Mouse (Mus musculus): ENCODE measurements around the gene Ccdc71l. TPM values are rescaled to one million over a fixed set of nuclear protein-coding genes. Genes with fewer than 3 reads are reported as not detected.

Ccdc71l gene
- total and polyA plus RNA-seq, 2 experiments from 2014 or later = 1.9 to 8.8 TPM

DNA sequence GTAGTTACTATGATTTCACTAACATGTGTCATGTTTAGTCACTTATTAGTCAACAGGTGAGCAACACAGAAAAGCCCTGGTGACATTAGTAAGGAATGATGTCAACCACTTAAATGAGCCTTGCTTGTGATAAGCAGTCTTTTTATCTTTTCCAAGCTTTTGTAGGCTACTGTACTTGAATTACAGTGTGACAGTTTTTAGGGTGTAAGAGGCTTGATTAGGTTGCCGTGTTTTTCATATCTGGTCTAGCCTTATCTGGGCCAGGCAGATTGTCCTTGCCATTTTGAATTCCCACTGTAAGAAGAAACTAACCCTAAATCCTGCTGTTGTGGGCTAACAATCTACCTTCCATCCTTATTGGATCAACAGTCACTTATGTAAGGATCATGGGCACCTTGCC, 26.6 kb upstream of the Ccdc71l start:
- Histone ChIP-seq H3K4me3 (ENCODE audit: low read depth, low read length) (no peak overlapping the region), H3K9ac (replicated peaks; ENCODE audit: low read depth, low read length) (no peak overlapping the region), H3K4me1 (ENCODE audit: control insufficient read depth, insufficient read depth) (no peaks in the 10 kb centered on the region), H3K4me2 (ENCODE audit: low read depth, low read length) (no peak overlapping the region), H3K36me3 (replicated peaks; ENCODE audit: control insufficient read depth, insufficient read depth, low read length) (no peaks in the 10 kb centered on the region), H3K27me3 (ENCODE audit: control insufficient read depth, insufficient read depth, low read length) (no peaks in the 10 kb centered on the region), H3K9me3 (replicated peaks; ENCODE audit: control insufficient read depth, low read length) (0 out of 2 replicates have a peak, but pooled peaks cover 4% of the 10 kb centered on the region), H3K27ac (ENCODE audit: low read depth) (no peak overlapping the region)
- WGBS = 48% methylated on average over 1 of the region's 1 CpGs
- TF ChIP-seq CTCF (IDR thresholded peaks at IDR 0.05; ENCODE audit: low read depth) (no peak), EP300 (IDR thresholded peaks at IDR 0.05; ENCODE audit: low read depth) (no peak)
- DNase-seq (ENCODE audit: low spot score) (no peak), ATAC-seq (ENCODE audit: insufficient read depth, low read depth) (no peak)

DNA sequence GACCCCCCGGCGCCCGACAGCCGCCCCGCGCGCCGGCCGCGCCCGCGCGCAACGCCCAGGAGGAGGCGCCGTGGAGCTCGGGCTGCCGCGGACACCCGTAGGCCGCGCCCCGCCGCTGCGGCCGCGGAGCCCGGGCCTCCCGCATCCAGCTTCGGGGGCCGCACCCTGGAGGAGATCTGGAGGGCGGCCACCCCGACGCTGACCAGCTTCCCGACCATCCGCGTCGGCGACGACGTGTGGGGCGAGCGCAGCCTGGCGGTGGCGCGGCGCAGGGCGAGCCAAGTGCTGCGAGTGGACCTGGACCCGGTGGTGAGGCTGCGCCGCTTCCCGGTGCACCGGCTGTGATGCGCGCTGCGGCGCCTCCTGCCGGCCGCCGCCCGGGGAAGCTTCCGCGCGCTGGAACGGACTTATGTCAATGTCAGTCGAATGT, 807 bp downstream of the Ccdc71l start:
- peak overlapping the region; percentile 94 for H3K27ac ChIP-seq (ENCODE audit: low read depth)
- H3K9ac ChIP-seq (replicated peaks; ENCODE audit: low read depth, low read length) = peak overlapping the region; percentile 90
- H3K36me3 ChIP-seq (replicated peaks; ENCODE audit: control insufficient read depth, insufficient read depth, low read length) = no peaks in the 10 kb centered on the region
- peaks cover 20% of the 10 kb centered on the region for H3K4me1 ChIP-seq (ENCODE audit: control insufficient read depth, insufficient read depth)
- H3K4me3 ChIP-seq (ENCODE audit: low read depth, low read length) = peak overlapping the region; percentile 79
- peak; percentile 82 for ATAC-seq (ENCODE audit: insufficient read depth, low read depth)
- H3K27me3 ChIP-seq (ENCODE audit: control insufficient read depth, insufficient read depth, low read length) = no peaks in the 10 kb centered on the region
- H3K9me3 ChIP-seq (replicated peaks; ENCODE audit: control insufficient read depth, low read length) = no peaks in the 10 kb centered on the region
- WGBS = under 1% methylated on average over 38 of the region's 67 CpGs
- TF ChIP-seq EP300 (IDR thresholded peaks at IDR 0.05; ENCODE audit: low read depth) (no peak), CTCF (IDR thresholded peaks at IDR 0.05; ENCODE audit: low read depth) (peak; percentile 59)
- peak; percentile 71 for DNase-seq (ENCODE audit: low spot score)
- H3K4me2 ChIP-seq (ENCODE audit: low read depth, low read length) = peak overlapping the region; percentile 74

DNA sequence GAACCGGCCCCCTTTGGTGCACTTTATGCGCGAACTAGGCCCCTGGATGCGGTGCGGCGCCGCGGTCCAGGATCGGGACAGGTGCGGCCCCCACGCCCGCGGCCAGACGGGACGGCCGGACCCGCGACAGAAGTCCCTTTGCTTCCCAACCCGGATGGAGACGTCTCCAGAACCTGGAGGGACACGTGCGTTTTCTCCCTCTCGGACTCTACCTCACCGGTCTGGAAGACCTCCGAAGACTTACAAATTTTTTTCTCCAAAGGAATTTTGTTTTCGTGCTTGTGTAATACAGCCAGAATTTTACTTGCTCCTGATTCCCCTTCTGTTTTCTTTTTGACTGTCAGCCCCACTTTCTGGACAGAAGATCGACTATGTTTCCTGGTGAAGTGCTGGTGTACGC, 1.2 kb downstream of the Ccdc71l start:
- Histone ChIP-seq H3K4me1 (ENCODE audit: control insufficient read depth, insufficient read depth) (peaks cover 20% of the 10 kb centered on the region), H3K9ac (replicated peaks; ENCODE audit: low read depth, low read length) (peak overlapping the region; percentile 90), H3K4me2 (ENCODE audit: low read depth, low read length) (peak overlapping the region; percentile 74), H3K9me3 (replicated peaks; ENCODE audit: control insufficient read depth, low read length) (no peaks in the 10 kb centered on the region), H3K27me3 (ENCODE audit: control insufficient read depth, insufficient read depth, low read length) (no peaks in the 10 kb centered on the region), H3K4me3 (ENCODE audit: low read depth, low read length) (peak overlapping the region; percentile 79), H3K36me3 (replicated peaks; ENCODE audit: control insufficient read depth, insufficient read depth, low read length) (no peaks in the 10 kb centered on the region), H3K27ac (ENCODE audit: low read depth) (peak overlapping the region; percentile 94)
- DNase-seq (ENCODE audit: low spot score) = peak; percentile 8
- WGBS = 1% methylated on average over 28 of the region's 28 CpGs
- ATAC-seq (ENCODE audit: insufficient read depth, low read depth) = no peak
- TF ChIP-seq CTCF (IDR thresholded peaks at IDR 0.05; ENCODE audit: low read depth) (no peak), EP300 (IDR thresholded peaks at IDR 0.05; ENCODE audit: low read depth) (no peak)

DNA sequence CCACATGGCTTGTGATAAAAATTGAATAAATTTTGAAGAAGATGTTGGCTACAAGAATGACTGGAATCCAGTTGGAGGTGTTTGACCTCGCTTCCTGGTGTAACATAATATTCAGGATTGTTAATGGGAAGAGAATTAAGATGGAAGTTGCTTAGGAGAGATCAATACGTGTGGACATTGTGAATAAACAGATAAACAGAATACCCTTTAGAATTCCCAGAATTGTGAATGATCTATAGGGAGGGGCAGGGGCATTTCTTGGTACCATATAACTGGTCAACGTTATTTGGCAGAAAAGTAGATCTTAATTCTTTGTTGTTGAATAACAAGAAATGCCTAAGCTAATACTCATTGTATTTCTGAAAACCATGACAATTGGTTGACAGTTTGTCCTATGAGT, 2.0 kb downstream of the Ccdc71l start:
- no peaks in the 10 kb centered on the region for H3K27me3 ChIP-seq (ENCODE audit: control insufficient read depth, insufficient read depth, low read length)
- H3K9ac ChIP-seq (replicated peaks; ENCODE audit: low read depth, low read length) = 0 out of 2 replicates have a peak overlapping the region, but pooled peaks have one; percentile 15
- peak overlapping the region; percentile 74 for H3K4me2 ChIP-seq (ENCODE audit: low read depth, low read length)
- H3K4me3 ChIP-seq (ENCODE audit: low read depth, low read length) = peak overlapping the region; percentile 79
- H3K36me3 ChIP-seq (replicated peaks; ENCODE audit: control insufficient read depth, insufficient read depth, low read length) = no peaks in the 10 kb centered on the region
- ATAC-seq (ENCODE audit: insufficient read depth, low read depth) = no peak
- H3K9me3 ChIP-seq (replicated peaks; ENCODE audit: control insufficient read depth, low read length) = no peaks in the 10 kb centered on the region
- no peak overlapping the region for H3K27ac ChIP-seq (ENCODE audit: low read depth)
- no peak for TF ChIP-seq EP300 (IDR thresholded peaks at IDR 0.05; ENCODE audit: low read depth)
- no peak for TF ChIP-seq CTCF (IDR thresholded peaks at IDR 0.05; ENCODE audit: low read depth)
- 64% methylated on average over 3 of the region's 3 CpGs for WGBS
- no peak for DNase-seq (ENCODE audit: low spot score)
- H3K4me1 ChIP-seq (ENCODE audit: control insufficient read depth, insufficient read depth) = peaks cover 20% of the 10 kb centered on the region

DNA sequence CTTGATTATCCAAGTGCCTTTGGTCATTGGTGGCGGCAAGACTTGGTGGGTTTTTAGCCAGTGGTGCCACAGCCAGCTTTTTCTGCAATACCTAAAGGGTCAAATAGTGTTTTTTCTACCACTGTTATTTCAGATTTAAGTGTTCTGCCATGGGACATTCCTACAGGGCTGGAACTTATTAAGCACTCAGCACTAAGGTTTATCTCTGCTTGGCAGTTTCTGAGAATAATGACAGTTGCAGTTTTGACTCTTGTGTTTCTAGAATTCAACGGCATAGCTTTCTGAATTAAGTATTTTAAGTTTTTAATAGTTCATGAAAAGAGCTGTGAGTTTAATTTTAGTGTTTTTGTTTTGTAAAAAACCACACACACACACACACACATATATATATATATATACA, 2.5 kb downstream of the Ccdc71l start:
- H3K9ac ChIP-seq (replicated peaks; ENCODE audit: low read depth, low read length) = 0 out of 2 replicates have a peak overlapping the region, but pooled peaks have one; percentile 15
- peak overlapping the region; percentile 79 for H3K4me3 ChIP-seq (ENCODE audit: low read depth, low read length)
- peak overlapping the region; percentile 74 for H3K4me2 ChIP-seq (ENCODE audit: low read depth, low read length)
- WGBS = 58% methylated on average over 2 of the region's 2 CpGs
- H3K9me3 ChIP-seq (replicated peaks; ENCODE audit: control insufficient read depth, low read length) = no peaks in the 10 kb centered on the region
- no peak overlapping the region for H3K27ac ChIP-seq (ENCODE audit: low read depth)
- no peak for TF ChIP-seq EP300 (IDR thresholded peaks at IDR 0.05; ENCODE audit: low read depth)
- TF ChIP-seq CTCF (IDR thresholded peaks at IDR 0.05; ENCODE audit: low read depth) = no peak
- H3K27me3 ChIP-seq (ENCODE audit: control insufficient read depth, insufficient read depth, low read length) = no peaks in the 10 kb centered on the region
- no peaks in the 10 kb centered on the region for H3K36me3 ChIP-seq (replicated peaks; ENCODE audit: control insufficient read depth, insufficient read depth, low read length)
- no peak for ATAC-seq (ENCODE audit: insufficient read depth, low read depth)
- peaks cover 20% of the 10 kb centered on the region for H3K4me1 ChIP-seq (ENCODE audit: control insufficient read depth, insufficient read depth)
- DNase-seq (ENCODE audit: low spot score) = no peak

DNA sequence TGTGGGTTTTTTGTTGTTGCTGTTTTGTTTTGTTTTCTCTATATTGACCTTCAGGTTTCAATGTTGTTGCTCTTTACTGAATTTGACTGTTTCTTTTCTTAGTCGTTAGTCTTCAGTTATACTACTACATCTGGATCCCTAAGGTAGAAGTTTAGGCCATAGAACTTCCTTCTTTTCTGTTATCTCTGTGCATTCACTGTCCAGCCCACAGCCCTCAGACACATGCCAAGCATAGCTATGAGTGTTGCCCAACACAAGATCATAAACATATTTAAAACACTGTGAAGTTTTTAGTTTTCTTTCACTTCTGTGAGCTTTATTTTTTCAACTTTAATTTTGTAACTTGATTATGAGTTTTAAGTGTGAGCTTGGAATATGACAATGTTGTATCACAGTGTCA, 41.0 kb downstream of the Ccdc71l start:
- Histone ChIP-seq H3K4me2 (ENCODE audit: low read depth, low read length) (no peak overlapping the region), H3K27me3 (ENCODE audit: control insufficient read depth, insufficient read depth, low read length) (no peaks in the 10 kb centered on the region), H3K9me3 (replicated peaks; ENCODE audit: control insufficient read depth, low read length) (no peaks in the 10 kb centered on the region), H3K9ac (replicated peaks; ENCODE audit: low read depth, low read length) (no peak overlapping the region), H3K4me1 (ENCODE audit: control insufficient read depth, insufficient read depth) (no peaks in the 10 kb centered on the region), H3K4me3 (ENCODE audit: low read depth, low read length) (no peak overlapping the region), H3K36me3 (replicated peaks; ENCODE audit: control insufficient read depth, insufficient read depth, low read length) (no peaks in the 10 kb centered on the region), H3K27ac (ENCODE audit: low read depth) (no peak overlapping the region)
- TF ChIP-seq EP300 (IDR thresholded peaks at IDR 0.05; ENCODE audit: low read depth) = no peak
- TF ChIP-seq CTCF (IDR thresholded peaks at IDR 0.05; ENCODE audit: low read depth) = no peak
- DNase-seq (ENCODE audit: low spot score) = no peak
- ATAC-seq (ENCODE audit: insufficient read depth, low read depth) = no peak
- WGBS = 56% methylated on average over 1 of the region's 1 CpGs

All from heart, postnatal 0 days (tissue).